Mouse (Mus musculus): Measurements from ENCODE around the gene Cacna1f. TPM values are rescaled to one million over a fixed set of nuclear protein-coding genes. Genes with fewer than 3 reads are reported as not detected.

Gene Cacna1f
- total RNA-seq, 2 experiments from 2014 or later: 0.22 TPM; not detected in 1

- no peak for DNase-seq
- intact Hi-C loops (cut with DNase I): no loop called here
These were observed 11.1 kb downstream of the Cacna1f start for GRCm38 (mm10) chrX:7617889-7618551.

- intact Hi-C loops (cut with DNase I): no loop called here
- no peak for DNase-seq
These were observed 25.7 kb downstream of the Cacna1f start for GRCm38 (mm10) chrX:7632560-7632959.

DNA sequence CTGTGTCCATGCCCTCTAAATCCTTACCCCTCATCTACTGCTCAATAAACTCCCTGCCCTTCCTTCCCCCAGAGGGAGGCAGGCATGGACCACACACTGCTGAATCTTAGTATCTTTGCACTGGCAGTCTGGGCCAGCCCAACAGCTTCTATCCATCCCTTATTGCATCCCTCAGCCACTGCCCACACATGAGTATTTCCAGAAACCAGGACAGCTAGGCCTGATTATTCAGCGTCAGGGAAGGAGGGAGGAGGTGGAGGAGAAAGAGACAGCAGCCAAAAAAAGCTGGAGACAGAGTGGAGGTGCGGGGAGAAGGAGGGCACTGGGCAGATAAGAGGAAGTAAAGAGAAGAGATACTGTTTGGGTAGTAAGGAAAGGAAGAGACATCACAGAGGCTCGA is 28.2 kb downstream of the Cacna1f start:
- intact Hi-C loops (cut with DNase I): no loop called here
- no peak for DNase-seq

- intact Hi-C loops (cut with DNase I): no loop called here
- DNase-seq: peak; percentile 90
These were observed 31.7 kb downstream of the Cacna1f start, which contains the start of gene Syp for GRCm38 (mm10) chrX:7638401-7639091. TSS of gene Syp (plus strand) at chrX:7638471.

DNA sequence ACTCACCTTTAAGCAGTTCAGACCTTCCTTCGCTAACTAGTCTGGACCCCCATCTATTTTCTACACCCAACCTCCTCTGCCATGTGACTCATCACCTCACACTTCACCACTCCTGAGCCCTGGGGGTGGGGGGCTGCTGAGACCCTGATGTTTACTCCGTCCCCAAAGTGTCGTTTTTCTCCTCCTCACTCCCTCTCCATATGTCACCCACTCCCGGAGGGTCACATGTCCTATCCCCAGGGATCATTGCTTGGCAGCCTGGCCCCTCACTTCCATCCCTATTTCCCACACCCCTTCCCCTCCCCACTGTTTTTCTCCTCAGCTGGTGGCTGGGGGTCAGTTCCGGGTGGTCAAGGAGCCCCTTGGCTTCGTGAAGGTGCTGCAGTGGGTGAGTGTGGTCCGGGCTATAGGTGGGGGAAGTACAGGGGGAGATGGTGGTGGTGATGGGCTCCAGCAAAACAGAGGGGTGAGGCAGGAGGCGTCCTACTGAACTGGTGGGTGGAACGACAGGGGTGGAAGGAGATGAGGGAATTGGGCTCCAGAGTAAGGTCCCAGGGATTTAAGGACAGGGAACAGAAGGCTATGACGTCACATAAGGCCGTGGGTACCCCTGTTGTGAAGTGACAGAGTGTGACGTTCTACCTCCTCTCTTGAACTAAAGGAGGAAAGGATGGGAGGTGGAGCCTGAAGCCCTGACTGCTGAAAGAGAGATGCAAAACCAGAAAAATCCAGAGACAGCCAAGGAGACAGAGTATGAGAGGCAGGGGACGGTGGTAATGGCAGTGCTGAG is 32.8 kb downstream of the Cacna1f start:
- peak; percentile 47 for DNase-seq
- intact Hi-C loops (cut with DNase I): loop anchor here (10.0 kb wide), 2 partner anchors 165 to 215 kb away; no protein-coding TSS in a partner anchor

- intact Hi-C loops (cut with DNase I): loop anchor here (10.0 kb wide), 2 partner anchors 166 to 216 kb away; no protein-coding TSS in a partner anchor
- peak; percentile 33 for DNase-seq
These were observed 33.9 kb downstream of the Cacna1f start for GRCm38 (mm10) chrX:7640785-7641184.

- DNase-seq: peak; percentile 82
- intact Hi-C loops (cut with DNase I): loop anchor here (10.0 kb wide), 2 partner anchors 171 to 221 kb away; no protein-coding TSS in a partner anchor
These were observed 38.5 kb downstream of the Cacna1f start for GRCm38 (mm10) chrX:7645349-7645748.

DNA sequence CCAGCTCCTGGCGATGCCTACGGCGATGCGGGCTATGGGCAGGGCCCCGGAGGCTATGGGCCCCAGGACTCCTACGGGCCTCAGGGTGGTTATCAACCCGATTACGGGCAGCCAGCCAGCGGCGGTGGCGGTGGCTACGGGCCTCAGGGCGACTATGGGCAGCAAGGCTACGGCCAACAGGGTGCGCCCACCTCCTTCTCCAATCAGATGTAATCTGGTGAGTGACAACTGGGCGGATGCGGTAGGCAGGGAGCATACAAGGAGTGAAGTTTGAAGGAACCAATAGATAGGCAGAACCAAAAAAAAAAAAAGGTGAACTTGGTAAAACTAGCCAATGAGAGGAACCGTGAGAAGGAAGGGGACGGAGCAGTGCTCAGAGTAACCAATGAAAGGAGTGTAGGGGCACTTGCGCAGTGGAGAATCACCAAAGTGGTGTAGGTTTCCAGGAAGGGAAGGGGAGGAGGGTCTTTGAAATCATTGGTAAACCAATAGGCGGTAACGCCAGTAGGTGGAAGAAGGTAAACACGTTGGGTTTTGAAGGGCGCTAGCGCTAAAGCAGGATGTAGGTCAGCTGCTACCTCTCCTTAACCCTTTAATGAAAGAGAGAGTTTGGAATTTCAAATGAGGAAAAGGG is 41.9 kb downstream of the Cacna1f start:
- peak; percentile 79 for DNase-seq
- intact Hi-C loops (cut with DNase I): loop anchor here (10.0 kb wide), 2 partner anchors 174 to 224 kb away; no protein-coding TSS in a partner anchor

- peak; percentile 43 for DNase-seq
These were observed 50.3 kb downstream of the Cacna1f start, which contains the start of gene Prickle3 for GRCm38 (mm10) chrX:7657221-7657639. TSS of gene Prickle3 (plus strand) at chrX:7657260.

DNA sequence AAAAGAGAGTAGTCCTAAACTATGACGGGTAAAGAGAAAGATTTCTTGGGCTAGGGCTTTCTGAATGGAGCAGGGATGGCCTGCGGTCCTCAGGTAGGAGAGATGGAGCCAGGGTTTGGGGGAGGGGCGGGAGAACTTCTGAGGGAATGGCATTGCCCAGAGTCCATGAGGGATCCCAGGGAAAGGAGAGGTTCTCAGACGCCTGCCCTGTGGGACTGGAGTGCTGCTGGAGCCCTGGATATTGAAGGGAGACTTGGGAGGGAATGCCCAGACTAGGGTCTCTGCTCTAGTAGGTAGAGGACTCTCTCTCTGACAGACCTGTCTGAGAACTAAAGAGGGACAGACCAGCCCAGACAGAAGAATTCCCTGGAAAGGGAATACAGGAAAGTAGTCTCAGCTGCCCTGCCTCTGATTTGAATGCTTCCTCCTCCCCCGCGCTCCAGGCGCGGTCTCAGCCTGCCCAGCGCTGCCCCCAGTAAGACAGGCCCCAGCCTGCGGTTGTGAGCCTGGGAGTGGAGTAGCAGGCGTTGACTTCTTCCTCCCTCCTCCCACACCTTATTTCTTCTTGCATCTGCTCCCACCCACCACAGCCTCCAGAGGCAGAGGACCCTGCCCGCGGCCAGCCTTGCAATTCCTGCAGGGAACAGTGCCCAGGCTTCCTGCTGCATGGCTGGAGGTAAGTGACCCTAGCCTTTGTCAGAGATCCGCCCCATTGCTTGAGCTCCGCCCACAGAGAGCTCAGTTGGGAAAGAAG is 51.3 kb downstream of the Cacna1f start:
- no peak for DNase-seq
- intact Hi-C loops (cut with DNase I): no loop called here

More at GRCm38 (mm10) chrX:7657221-7657639, 50.3 kb downstream of the Cacna1f start, which contains the start of gene Prickle3:
- intact Hi-C loops (cut with DNase I): no loop called here

DNA sequence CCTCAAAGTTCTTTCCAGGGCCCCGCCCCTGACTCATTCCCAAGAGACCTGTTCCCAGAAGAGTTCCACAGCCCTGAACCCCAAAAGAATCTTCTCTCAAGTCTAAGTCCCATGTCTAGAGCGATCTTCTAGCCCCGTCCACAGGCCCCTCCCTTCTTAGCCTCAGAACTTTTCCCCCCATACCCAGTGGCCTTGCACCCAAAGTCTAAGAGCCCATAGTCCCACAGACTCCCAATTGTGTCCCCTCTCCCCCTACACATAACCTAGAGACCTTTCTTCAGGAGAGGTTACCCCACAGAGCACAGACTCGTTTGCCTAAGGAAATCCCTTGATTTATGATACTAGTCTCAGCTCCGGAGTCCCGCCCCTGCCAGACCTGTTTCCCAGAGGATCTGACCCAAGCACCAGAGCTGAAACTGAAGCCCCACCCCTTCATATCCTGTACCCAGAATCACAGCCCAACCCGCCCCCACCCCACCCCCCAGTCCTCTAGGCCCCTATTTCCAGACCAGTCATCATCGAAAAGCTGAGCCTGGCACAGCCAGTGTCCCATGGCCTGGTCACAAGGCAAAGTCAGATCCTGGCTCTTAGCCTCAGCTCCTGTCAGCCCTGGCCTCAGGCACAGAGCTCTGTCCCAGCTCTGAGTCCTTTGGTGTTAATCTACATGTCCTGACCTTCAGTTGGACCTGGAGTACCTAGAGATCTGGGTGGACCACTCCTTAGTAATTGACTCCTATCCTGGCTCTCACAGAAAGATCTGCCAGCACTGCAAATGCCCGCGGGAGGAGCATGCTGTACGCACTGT is 52.1 kb downstream of the Cacna1f start:
- intact Hi-C loops (cut with DNase I): no loop called here
- DNase-seq: no peak

GRCm38 (mm10) chrX:7661086-7661485 is 54.2 kb downstream of the Cacna1f start:
- no peak for DNase-seq
- intact Hi-C loops (cut with DNase I): no loop called here

DNA sequence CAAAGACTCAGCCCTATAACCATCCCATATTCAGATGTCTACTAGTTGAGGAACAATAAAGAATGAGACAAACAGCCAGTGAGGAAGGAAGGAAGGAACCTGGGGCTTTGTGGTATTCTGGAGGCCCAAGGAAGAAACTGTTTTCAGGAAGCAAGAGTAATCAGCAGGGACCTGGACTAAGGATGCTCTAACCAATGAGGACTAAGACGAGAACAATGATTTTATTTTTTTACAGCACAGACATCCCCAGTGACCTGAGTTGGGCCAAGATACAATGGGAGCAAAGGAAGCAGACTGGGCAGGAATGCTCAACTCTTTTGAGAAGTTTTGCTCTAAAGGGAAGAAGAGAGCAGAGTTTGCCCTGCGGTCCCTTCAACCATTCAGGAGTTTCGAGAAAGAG is 56.1 kb downstream of the Cacna1f start:
- no peak for DNase-seq
- intact Hi-C loops (cut with DNase I): no loop called here

DNA sequence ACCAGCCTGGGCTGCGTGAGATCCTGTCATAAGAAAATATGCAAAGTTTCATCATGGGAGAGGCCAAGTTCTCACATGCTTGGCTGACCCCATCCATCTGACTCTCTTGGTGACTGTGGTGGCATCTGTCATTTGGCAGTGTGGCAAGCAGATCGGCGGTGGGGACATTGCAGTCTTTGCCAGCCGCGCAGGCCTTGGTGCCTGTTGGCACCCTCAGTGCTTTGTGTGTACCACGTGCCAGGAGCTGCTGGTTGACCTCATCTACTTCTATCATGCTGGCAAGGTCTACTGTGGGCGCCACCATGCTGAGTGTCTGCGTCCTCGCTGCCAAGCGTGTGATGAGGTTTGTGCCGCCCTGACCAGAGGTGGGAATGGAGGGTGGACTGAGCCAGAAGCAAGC is 57.9 kb downstream of the Cacna1f start:
- DNase-seq: peak; percentile 88
- intact Hi-C loops (cut with DNase I): no loop called here

DNA sequence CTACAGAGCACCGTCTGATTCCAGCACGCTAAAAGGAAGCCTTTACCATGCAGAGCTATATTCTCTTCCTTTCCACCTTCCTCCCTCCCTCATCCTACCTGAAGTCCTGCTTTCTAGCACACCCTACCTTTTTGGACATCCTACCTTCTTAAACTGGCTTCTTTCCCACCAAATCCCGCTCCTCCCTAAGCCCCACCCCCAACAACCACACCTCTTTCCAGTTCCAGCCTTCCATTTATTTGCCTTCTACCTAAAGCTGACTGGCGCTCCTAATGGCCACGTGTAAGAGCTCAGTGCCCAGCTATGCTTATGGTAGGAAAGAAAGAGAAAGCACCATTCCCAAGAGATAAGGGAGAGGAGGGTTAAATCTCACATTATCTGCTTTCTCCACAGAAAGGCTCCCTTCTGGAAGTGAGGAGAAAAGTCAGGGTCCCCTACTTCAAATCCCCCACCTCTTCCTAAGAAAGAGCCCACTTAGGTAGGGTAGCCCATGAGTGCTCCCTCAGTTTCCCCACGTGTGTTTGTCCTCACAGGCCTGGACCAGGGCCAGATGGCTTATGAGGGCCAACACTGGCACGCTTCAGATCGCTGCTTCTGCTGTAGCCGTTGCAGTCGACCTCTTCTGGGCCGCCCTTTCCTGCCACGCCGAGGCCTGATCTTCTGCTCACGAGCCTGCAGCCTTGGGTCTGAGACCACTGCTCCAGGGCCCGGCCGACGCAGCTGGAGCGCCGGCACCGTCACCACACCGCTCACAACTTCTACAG is 59.0 kb downstream of the Cacna1f start:
- intact Hi-C loops (cut with DNase I): no loop called here
- no peak for DNase-seq

GRCm38 (mm10) chrX:7670390-7670881 is 63.6 kb downstream of the Cacna1f start:
- intact Hi-C loops (cut with DNase I): no loop called here
- peak; percentile 75 for DNase-seq

GRCm38 (mm10) chrX:7670921-7671623 is 64.2 kb downstream of the Cacna1f start, which contains the start of gene Plp2:
TSS of gene Plp2 (minus strand) at chrX:7671390.
- intact Hi-C loops (cut with DNase I): no loop called here
- peak; percentile 21 for DNase-seq

Data from left cerebral cortex, postnatal 4 days (tissue).